Mouse (Mus musculus) lung, embryonic 16.5 days (tissue): ENCODE results near the gene Cdkal1. TPM values are rescaled to one million over a fixed set of nuclear protein-coding genes. Genes with fewer than 3 reads are reported as not detected.

Experiments
- ATAC-seq: fragments of 200-750 bp; cut with Nextera tagmentation; 2 replicates; pipeline ENCODE4 v1.8.0; 2017; ENCODE audit warnings: low read depth, mild to moderate bottlenecking, moderate library complexity
- H3K27ac ChIP-seq: fragments of 300-500 bp; sonication (generic); 2 replicates; pipeline ENCODE4 v1.5.1; 2014; ENCODE audit warnings: mild to moderate bottlenecking, control low read depth, low read length
- H3K27me3 ChIP-seq: fragments of 300-500 bp; sonication (generic); 2 replicates; pipeline ENCODE4 v1.6.1; 2014; ENCODE audit warnings: low read depth, low read length, mixed read lengths; ENCODE audit not compliant: control insufficient read depth, insufficient read depth
- H3K36me3 ChIP-seq: fragments of 300-500 bp; sonication (generic); 2 replicates; pipeline ENCODE4 v1.6.1; 2014; ENCODE audit warnings: low read length; ENCODE audit not compliant: control insufficient read depth, insufficient read depth
- H3K4me1 ChIP-seq: fragments of 300-500 bp; sonication (generic); replicated peaks from 2 replicates; pipeline ENCODE4 v1.6.1; 2014; ENCODE audit warnings: low read length, mixed read lengths; ENCODE audit not compliant: control insufficient read depth, insufficient read depth
- H3K4me2 ChIP-seq: fragments of 300-500 bp; sonication (generic); 2 replicates; pipeline ENCODE4 v1.6.1; 2014; ENCODE audit warnings: low read depth, low read length, control low read depth
- H3K4me3 ChIP-seq: fragments of 300-500 bp; sonication (generic); 2 replicates; pipeline ENCODE4 v1.5.1; 2014; ENCODE audit warnings: mild to moderate bottlenecking, low read length, control low read depth
- H3K9ac ChIP-seq: fragments of 300-500 bp; sonication (generic); 2 replicates; pipeline ENCODE4 v1.6.1; 2014; ENCODE audit warnings: low read length, control low read depth
- H3K9me3 ChIP-seq: fragments of 300-500 bp; sonication (generic); 2 replicates; pipeline ENCODE4 v1.6.1; 2016; ENCODE audit warnings: low read length; ENCODE audit not compliant: control insufficient read depth
- WGBS: fragments of 180-500 bp; shearing (Covaris S2); extraction: QIAGEN DNeasy Blood & Tissue Kit; methylation state at CpG from one replicate; pipeline ENCODE4 v1.1.7; 2014; 5-methylcytosine and 5-hydroxymethylcytosine counted together
- polyA plus RNA-seq: library from polyadenylated mRNA; unstranded; fragments of >200 nt; fragmentation: Nextera tagmentation; extraction: Ambion mirVana; gene quantifications from 2 replicates; pipeline ENCODE4 v1.2.1, GENCODE M21; 2015

Gene Cdkal1
- polyA plus RNA-seq, 1 experiment from 2014 or later = 32.1 TPM

GRCm38 (mm10) chr13:29262164-29262563 lies 593.3 kb downstream of the Cdkal1 start:
- H3K9me3 ChIP-seq = no peaks in the 10 kb centered on the region
- H3K27ac ChIP-seq = no peak overlapping the region
- H3K27me3 ChIP-seq = no peaks in the 10 kb centered on the region
- H3K4me1 ChIP-seq = no peaks in the 10 kb centered on the region
- no peak overlapping the region for H3K4me2 ChIP-seq
- H3K4me3 ChIP-seq = no peak overlapping the region
- H3K36me3 ChIP-seq = no peaks in the 10 kb centered on the region
- H3K9ac ChIP-seq = no peak overlapping the region
- no peak for ATAC-seq
- WGBS = 77% methylated on average over 4 of the region's 4 CpGs

- H3K9me3 ChIP-seq = no peaks in the 10 kb centered on the region
- 79% methylated on average over 4 of the region's 4 CpGs for WGBS
- H3K27ac ChIP-seq = no peak overlapping the region
- H3K4me2 ChIP-seq = no peak overlapping the region
- ATAC-seq = no peak
- no peaks in the 10 kb centered on the region for H3K4me1 ChIP-seq
- H3K27me3 ChIP-seq = no peaks in the 10 kb centered on the region
- H3K36me3 ChIP-seq = no peaks in the 10 kb centered on the region
- no peak overlapping the region for H3K9ac ChIP-seq
- no peak overlapping the region for H3K4me3 ChIP-seq
Measured at GRCm38 (mm10) chr13:29248535-29248934, 606.9 kb downstream of the Cdkal1 start.

- Histone ChIP-seq H3K9me3 (no peaks in the 10 kb centered on the region), H3K4me3 (no peak overlapping the region), H3K4me1 (no peaks in the 10 kb centered on the region), H3K27me3 (no peaks in the 10 kb centered on the region), H3K27ac (no peak overlapping the region), H3K4me2 (no peak overlapping the region), H3K9ac (no peak overlapping the region), H3K36me3 (no peaks in the 10 kb centered on the region)
- 37% methylated on average over 3 of the region's 3 CpGs for WGBS
- ATAC-seq = peak; percentile 49; the same call in 1 of the 2 replicates
Measured at GRCm38 (mm10) chr13:29247800-29248199, 607.7 kb downstream of the Cdkal1 start.

DNA sequence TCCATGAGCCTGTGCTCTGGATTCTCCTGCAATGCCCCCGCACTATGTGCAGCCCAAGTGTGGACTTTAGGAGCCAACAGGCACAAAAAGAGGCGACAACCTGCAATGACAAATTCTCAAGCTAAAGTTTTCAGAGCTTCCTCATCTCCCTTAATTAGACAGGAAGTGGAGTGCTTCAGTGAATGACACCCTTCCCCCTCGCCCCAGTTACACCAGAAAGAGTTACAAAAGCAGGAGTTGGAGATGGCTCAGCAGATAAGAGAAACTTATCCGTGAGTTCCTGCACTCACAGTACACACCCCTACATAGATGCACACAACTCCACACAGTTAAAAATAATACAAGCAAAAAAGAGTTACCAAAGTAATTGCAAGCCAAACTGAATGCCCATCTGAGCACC lies 620.4 kb downstream of the Cdkal1 start:
- WGBS = 50% methylated on average over 4 of the region's 4 CpGs
- no peaks in the 10 kb centered on the region for H3K4me1 ChIP-seq
- H3K4me3 ChIP-seq = no peak overlapping the region
- no peak overlapping the region for H3K4me2 ChIP-seq
- ATAC-seq = no peak
- no peaks in the 10 kb centered on the region for H3K27me3 ChIP-seq
- H3K36me3 ChIP-seq = no peaks in the 10 kb centered on the region
- no peak overlapping the region for H3K27ac ChIP-seq
- peaks cover 2% of the 10 kb centered on the region; the same call in 1 of the 2 replicates for H3K9me3 ChIP-seq
- H3K9ac ChIP-seq = no peak overlapping the region

GRCm38 (mm10) chr13:29234442-29234841 lies 621.0 kb downstream of the Cdkal1 start:
- no peaks in the 10 kb centered on the region for H3K36me3 ChIP-seq
- H3K4me2 ChIP-seq = no peak overlapping the region
- H3K4me3 ChIP-seq = no peak overlapping the region
- no peak for ATAC-seq
- no peak overlapping the region for H3K27ac ChIP-seq
- peaks cover 2% of the 10 kb centered on the region; the same call in 1 of the 2 replicates for H3K9me3 ChIP-seq
- no peak overlapping the region for H3K9ac ChIP-seq
- whole genome bisulfite sequencing = 80% methylated on average over 4 of the region's 4 CpGs
- H3K4me1 ChIP-seq = no peaks in the 10 kb centered on the region
- no peaks in the 10 kb centered on the region for H3K27me3 ChIP-seq

- Histone ChIP-seq H3K36me3 (no peaks in the 10 kb centered on the region), H3K4me1 (no peaks in the 10 kb centered on the region), H3K9me3 (peaks cover 2% of the 10 kb centered on the region; the same call in 1 of the 2 replicates), H3K9ac (no peak overlapping the region), H3K27me3 (no peaks in the 10 kb centered on the region), H3K27ac (no peak overlapping the region), H3K4me3 (no peak overlapping the region), H3K4me2 (no peak overlapping the region)
- WGBS = 65% methylated on average over 11 of the region's 11 CpGs
- ATAC-seq = no peak
Measured at GRCm38 (mm10) chr13:29233970-29234369, 621.5 kb downstream of the Cdkal1 start.

- ATAC-seq = no peak
- Histone ChIP-seq H3K4me3 (no peak overlapping the region), H3K9me3 (peaks cover 2% of the 10 kb centered on the region; the same call in 1 of the 2 replicates), H3K36me3 (no peaks in the 10 kb centered on the region), H3K27ac (no peak overlapping the region), H3K27me3 (no peaks in the 10 kb centered on the region), H3K4me2 (no peak overlapping the region), H3K9ac (no peak overlapping the region), H3K4me1 (no peaks in the 10 kb centered on the region)
- 33% methylated on average over 4 of the region's 4 CpGs for whole genome bisulfite sequencing
Measured at GRCm38 (mm10) chr13:29232681-29233080, 622.8 kb downstream of the Cdkal1 start.

DNA sequence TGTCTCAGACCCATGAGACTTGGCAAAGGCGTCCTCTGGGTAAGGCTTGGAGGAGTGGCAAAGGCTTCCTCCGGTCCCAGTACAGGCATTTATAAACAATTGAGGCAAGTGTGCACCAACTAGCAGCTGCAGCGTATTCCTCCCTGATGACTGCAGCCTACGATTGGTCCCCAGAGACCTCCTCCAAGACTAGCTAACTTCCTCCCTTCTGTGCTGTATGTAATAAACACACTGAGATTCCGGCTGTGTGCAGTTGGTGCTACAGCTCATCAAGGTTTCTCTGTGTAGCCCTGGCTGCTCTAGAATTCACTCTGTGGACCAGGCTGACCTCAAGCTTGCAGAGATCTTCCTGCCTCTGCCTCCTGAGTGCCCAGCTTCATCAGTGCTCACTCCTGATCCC lies 630.7 kb downstream of the Cdkal1 start:
- no peak overlapping the region for H3K27ac ChIP-seq
- H3K9ac ChIP-seq = no peak overlapping the region
- no peaks in the 10 kb centered on the region for H3K9me3 ChIP-seq
- H3K4me3 ChIP-seq = no peak overlapping the region
- H3K27me3 ChIP-seq = no peaks in the 10 kb centered on the region
- no peaks in the 10 kb centered on the region for H3K4me1 ChIP-seq
- peak; percentile 20; the same call in 1 of the 2 replicates for ATAC-seq
- 57% methylated on average over 5 of the region's 5 CpGs for WGBS
- no peaks in the 10 kb centered on the region for H3K36me3 ChIP-seq
- no peak overlapping the region for H3K4me2 ChIP-seq

- no peaks in the 10 kb centered on the region for H3K27me3 ChIP-seq
- no peak overlapping the region for H3K27ac ChIP-seq
- H3K4me2 ChIP-seq = no peak overlapping the region
- H3K4me3 ChIP-seq = no peak overlapping the region
- H3K9ac ChIP-seq = no peak overlapping the region
- 42% methylated on average over 10 of the region's 10 CpGs for WGBS
- no peaks in the 10 kb centered on the region for H3K4me1 ChIP-seq
- H3K9me3 ChIP-seq = no peaks in the 10 kb centered on the region
- no peaks in the 10 kb centered on the region for H3K36me3 ChIP-seq
- ATAC-seq = no peak
Measured at GRCm38 (mm10) chr13:29222261-29222838, 633.1 kb downstream of the Cdkal1 start.

DNA sequence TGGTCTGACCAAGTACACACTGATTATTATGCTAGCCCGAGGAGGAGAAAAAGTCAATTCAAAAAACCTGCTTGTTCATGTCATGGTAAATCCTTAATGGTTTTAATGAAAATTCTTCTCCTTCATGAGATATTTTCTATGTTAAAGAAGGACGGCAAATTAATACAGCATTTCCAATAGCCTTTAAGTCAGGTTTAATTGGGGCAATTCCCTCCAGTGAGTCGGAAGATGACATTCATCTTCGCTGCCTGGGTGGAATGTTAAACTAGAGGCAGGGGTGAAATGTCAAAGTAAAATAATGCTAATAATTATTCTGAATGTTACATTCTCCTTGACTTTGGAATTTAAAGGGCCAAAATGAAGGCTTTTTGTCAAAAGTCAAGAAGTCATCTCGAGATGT lies 633.8 kb downstream of the Cdkal1 start:
- ATAC-seq = no peak

More for the DNA sequence above, 633.8 kb downstream of the Cdkal1 start:
- Histone ChIP-seq H3K9me3 (no peaks in the 10 kb centered on the region), H3K27ac (no peak overlapping the region), H3K4me2 (no peak overlapping the region), H3K27me3 (no peaks in the 10 kb centered on the region), H3K9ac (no peak overlapping the region), H3K36me3 (no peaks in the 10 kb centered on the region), H3K4me3 (no peak overlapping the region), H3K4me1 (no peaks in the 10 kb centered on the region)
- 71% methylated on average over 5 of the region's 5 CpGs for WGBS
